ENCODE assay signal across 20 mouse cellular contexts in genomic region chr10:68179741-68180140, GRCm38 (mm10).
A peak's percentile ranks its signal among the peaks of the same experiment; 100 is the strongest.
DNase-seq lines count a peak whose midpoint lies in the region; ATAC-seq and TF ChIP-seq lines count a peak whose summit lies in the region.
"Had no signal": no experiment of that assay in that cellular context is flagged by ENCODE, and none has a peak within 500 bp of the region (broad histone marks: within the 10 kb centered on the region; RNA-seq: fewer than 3 reads in every experiment).

No protein-coding gene starts in this region.

- H3K4me2 ChIP-seq in kidney, embryonic 14.5 days (replicated peaks; ENCODE audit: low read depth, low read length): no peak overlapping the region
- no peak overlapping the region for H3K4me2 ChIP-seq in midbrain, embryonic 11.5 days
- H3K4me2 ChIP-seq in midbrain, embryonic 15.5 days: no peak overlapping the region
- H3K4me2 ChIP-seq in intestine, postnatal 0 days (replicated peaks; ENCODE audit: low read depth): no peak overlapping the region; the same call in 1 of the 2 replicates
- H3K4me2 ChIP-seq: forebrain, embryonic 15.5 days; neural tube, embryonic 12.5 days had no signal

- H3K27me3 ChIP-seq in kidney, embryonic 14.5 days (ENCODE audit: control insufficient read depth, insufficient read depth, low read length): no peaks in the 10 kb centered on the region
- no peaks in the 10 kb centered on the region for H3K27me3 ChIP-seq in midbrain, embryonic 11.5 days (ENCODE audit: control insufficient read depth, insufficient read depth, low read length)
- H3K27me3 ChIP-seq in midbrain, embryonic 15.5 days (replicated peaks): no peaks in the 10 kb centered on the region
- no peaks in the 10 kb centered on the region for H3K27me3 ChIP-seq in intestine, postnatal 0 days (replicated peaks; ENCODE audit: control insufficient read depth, insufficient read depth, low read length)
- H3K27me3 ChIP-seq: forebrain, embryonic 15.5 days; neural tube, embryonic 12.5 days had no signal

- H3K36me3 ChIP-seq in kidney, embryonic 14.5 days (ENCODE audit: control insufficient read depth, insufficient read depth, low read length): peaks cover 2% of the 10 kb centered on the region; the same call in 1 of the 2 replicates
- H3K36me3 ChIP-seq in midbrain, embryonic 11.5 days (ENCODE audit: control insufficient read depth, insufficient read depth, low read length): no peaks in the 10 kb centered on the region
- H3K36me3 ChIP-seq in midbrain, embryonic 15.5 days (replicated peaks): no peaks in the 10 kb centered on the region
- H3K36me3 ChIP-seq in intestine, postnatal 0 days (ENCODE audit: control insufficient read depth, insufficient read depth): peaks cover 11% of the 10 kb centered on the region
- H3K36me3 ChIP-seq: forebrain, embryonic 15.5 days; G1E; neural tube, embryonic 12.5 days had no signal

- H3K4me1 ChIP-seq in kidney, embryonic 14.5 days (ENCODE audit: control insufficient read depth, insufficient read depth, low read length): peaks cover 9% of the 10 kb centered on the region; the same call in 1 of the 2 replicates
- no peaks in the 10 kb centered on the region; the same call in 1 of the 2 replicates for H3K4me1 ChIP-seq in midbrain, embryonic 11.5 days (ENCODE audit: control insufficient read depth, insufficient read depth, low read length)
- no peaks in the 10 kb centered on the region for H3K4me1 ChIP-seq in midbrain, embryonic 15.5 days
- H3K4me1 ChIP-seq in intestine, postnatal 0 days (replicated peaks; ENCODE audit: control insufficient read depth, insufficient read depth, low read length): peaks cover 6% of the 10 kb centered on the region; the same call in 1 of the 2 replicates
- H3K4me1 ChIP-seq: neural tube, embryonic 12.5 days had no signal

- ATAC-seq in kidney, embryonic 14.5 days (ENCODE audit: low FRiP score, low TSS enrichment): no peak
- no peak for ATAC-seq in midbrain, embryonic 11.5 days (ENCODE audit: low FRiP score)
- ATAC-seq in midbrain, embryonic 15.5 days (replicated peaks): no peak
- no peak for ATAC-seq in intestine, postnatal 0 days
- ATAC-seq: forebrain, embryonic 15.5 days; hindbrain, embryonic 16.5 days had no signal

- TF ChIP-seq CTCF in intestine, postnatal 0 days (IDR thresholded peaks at IDR 0.05; ENCODE audit: low read depth): no peak

- WGBS in kidney, embryonic 14.5 days: 52% methylated on average over 5 of the region's 5 CpGs
- 58% methylated on average over 5 of the region's 5 CpGs for WGBS in midbrain, embryonic 11.5 days
- 67% methylated on average over 5 of the region's 5 CpGs for WGBS in midbrain, embryonic 15.5 days
- 41% methylated on average over 5 of the region's 5 CpGs for WGBS in intestine, postnatal 0 days

- H3K27ac ChIP-seq in kidney, embryonic 14.5 days (ENCODE audit: low read depth, low read length): peak overlapping the region; percentile 17; the same call in 1 of the 2 replicates
- no peak overlapping the region for H3K27ac ChIP-seq in midbrain, embryonic 11.5 days (ENCODE audit: low read depth, low read length)
- H3K27ac ChIP-seq in midbrain, embryonic 15.5 days: no peak overlapping the region
- H3K27ac ChIP-seq in intestine, postnatal 0 days (ENCODE audit: low read depth, low read length): peak overlapping the region; percentile 36
- H3K27ac ChIP-seq: embryonic facial prominence, embryonic 10.5 days; forebrain, embryonic 15.5 days; liver, embryonic 14.5 days; neural tube, embryonic 12.5 days had no signal

- DNase-seq in kidney, postnatal 25 days: no peak
- peak; percentile 70 for DNase-seq in midbrain, embryonic 11.5 days (ENCODE audit: low spot score, missing footprints)
- DNase-seq in yolk sac, embryonic 10.5 days (ENCODE audit: low spot score): peak; percentile 47
- no peak for DNase-seq in thymus, postnatal 4 days
- no peak for DNase-seq in ovary, postnatal 36 days (ENCODE audit: low spot score)
- DNase-seq: cerebellum, adult 18-20 months; heart, postnatal 36 days; lung, postnatal 14 days; right cerebral cortex, postnatal 25 days; thymus, postnatal 36 days had no signal

- H3K9me3 ChIP-seq in kidney, embryonic 14.5 days (ENCODE audit: control insufficient read depth, low read length): no peaks in the 10 kb centered on the region
- no peaks in the 10 kb centered on the region for H3K9me3 ChIP-seq in midbrain, embryonic 11.5 days (ENCODE audit: control insufficient read depth, low read length)
- H3K9me3 ChIP-seq in midbrain, embryonic 15.5 days: no peaks in the 10 kb centered on the region
- no peaks in the 10 kb centered on the region for H3K9me3 ChIP-seq in intestine, postnatal 0 days (ENCODE audit: control insufficient read depth)
- H3K9me3 ChIP-seq: embryonic facial prominence, embryonic 10.5 days; forebrain, embryonic 15.5 days; neural tube, embryonic 12.5 days had no signal

- H3K4me3 ChIP-seq in kidney, embryonic 14.5 days (ENCODE audit: low read length): no peak overlapping the region
- H3K4me3 ChIP-seq in midbrain, embryonic 11.5 days (ENCODE audit: low read depth, low read length): no peak overlapping the region
- H3K4me3 ChIP-seq in midbrain, embryonic 15.5 days: no peak overlapping the region
- no peak overlapping the region for H3K4me3 ChIP-seq in intestine, postnatal 0 days (ENCODE audit: low read depth, low read length)
- H3K4me3 ChIP-seq: embryonic facial prominence, embryonic 10.5 days; erythroblast, embryonic 14.5 days; forebrain, embryonic 15.5 days; neural tube, embryonic 12.5 days had no signal

- no peak overlapping the region for H3K9ac ChIP-seq in kidney, embryonic 14.5 days (ENCODE audit: low read depth, low read length)
- H3K9ac ChIP-seq in midbrain, embryonic 11.5 days (ENCODE audit: low read length): no peak overlapping the region
- H3K9ac ChIP-seq in midbrain, embryonic 15.5 days: no peak overlapping the region
- H3K9ac ChIP-seq in intestine, postnatal 0 days (ENCODE audit: low read depth, low read length): no peak overlapping the region
- H3K9ac ChIP-seq: forebrain, embryonic 15.5 days; liver, embryonic 14.5 days; neural tube, embryonic 12.5 days had no signal

Comparison
In these comparisons a context has a peak if more than half of its experiments do, and no peak if none do; other contexts are left out.
1. H3K27ac ChIP-seq: peak in kidney, embryonic 14.5 days (single experiment) and intestine, postnatal 0 days (single experiment); none in midbrain, embryonic 11.5 days (single experiment) and midbrain, embryonic 15.5 days (single experiment).
2. DNase-seq: peak in midbrain, embryonic 11.5 days (single experiment) and yolk sac, embryonic 10.5 days (single experiment); none in kidney, postnatal 25 days (0 of 2), thymus, postnatal 4 days (single experiment) and ovary, postnatal 36 days (single experiment).